9 mouse cellular contexts compared by ENCODE assay signal in genomic region chr2:37758343-37759015, GRCm38 (mm10). TPM values are rescaled to one million over a fixed set of nuclear protein-coding genes. Genes with fewer than 3 reads are reported as not detected.
DNase-seq lines count a peak whose midpoint lies in the region; ATAC-seq and TF ChIP-seq lines count a peak whose summit lies in the region.
"Had no signal": no experiment of that assay in that cellular context is flagged by ENCODE, and none has a peak within 500 bp of the region (broad histone marks: within the 10 kb centered on the region; RNA-seq: fewer than 3 reads in every experiment).

No protein-coding gene starts in this region.

- H3K27me3 ChIP-seq in liver, postnatal 0 days (ENCODE audit: insufficient read depth, low read length), result no peaks in the 10 kb centered on the region
- H3K27me3 ChIP-seq in forebrain, embryonic 16.5 days (replicated peaks; ENCODE audit: control insufficient read depth, insufficient read depth, low read length), result no peaks in the 10 kb centered on the region
- no peaks in the 10 kb centered on the region for H3K27me3 ChIP-seq in lung, postnatal 0 days (replicated peaks; ENCODE audit: insufficient read depth, low read length)
- peaks cover 16% of the 10 kb centered on the region for H3K27me3 ChIP-seq in stomach, embryonic 16.5 days (ENCODE audit: control insufficient read depth, insufficient read depth, low read length)

- no peak for TF ChIP-seq EP300 in liver, postnatal 0 days (IDR thresholded peaks at IDR 0.05; ENCODE audit: low read depth)
- TF ChIP-seq EP300 in lung, postnatal 0 days (IDR thresholded peaks at IDR 0.05), result no peak

- H3K9me3 ChIP-seq in liver, postnatal 0 days (ENCODE audit: low read length), result no peaks in the 10 kb centered on the region
- no peaks in the 10 kb centered on the region for H3K9me3 ChIP-seq in forebrain, embryonic 16.5 days (ENCODE audit: control insufficient read depth, low read length)
- H3K9me3 ChIP-seq in lung, postnatal 0 days (ENCODE audit: low read length), result no peaks in the 10 kb centered on the region
- H3K9me3 ChIP-seq in stomach, embryonic 16.5 days (replicated peaks; ENCODE audit: control insufficient read depth, low read length), result no peaks in the 10 kb centered on the region

- H3K4me2 ChIP-seq in liver, postnatal 0 days (ENCODE audit: low read depth, low read length), result peak overlapping the region; percentile 29; the same call in 1 of the 2 replicates
- 0 out of 2 replicates have a peak overlapping the region, but pooled peaks have one; percentile 9 for H3K4me2 ChIP-seq in forebrain, embryonic 16.5 days (ENCODE audit: low read length)
- H3K4me2 ChIP-seq in lung, postnatal 0 days (replicated peaks; ENCODE audit: low read depth, low read length), result peak overlapping the region; percentile 37
- peak overlapping the region; percentile 25 for H3K4me2 ChIP-seq in stomach, embryonic 16.5 days (ENCODE audit: low read depth, low read length)

- H3K27ac ChIP-seq in liver, postnatal 0 days (ENCODE audit: low read depth), result peak overlapping the region; percentile 34; the same call in 1 of the 2 replicates
- H3K27ac ChIP-seq in forebrain, embryonic 16.5 days (ENCODE audit: low read length), result no peak overlapping the region
- H3K27ac ChIP-seq in lung, postnatal 0 days (ENCODE audit: low read length), result no peak overlapping the region
- no peak overlapping the region for H3K27ac ChIP-seq in stomach, embryonic 16.5 days (ENCODE audit: low read length)

- no peak for DNase-seq in liver, postnatal 0 days
- DNase-seq in liver (no peak), adipocyte (ENCODE audit: low spot score) (no peak)
- DNase-seq in lung, postnatal 0 days (ENCODE audit: low spot score), result peak; percentile 60
- DNase-seq in gastrocnemius, postnatal 10 days, result no peak
- DNase-seq in testis, postnatal 10 days (ENCODE audit: low spot score), result no peak
- DNase-seq: kidney, adult 9 months had no signal

- TF ChIP-seq CTCF in liver, postnatal 0 days (IDR thresholded peaks at IDR 0.05; ENCODE audit: low read depth), result no peak
- no peak for TF ChIP-seq CTCF in lung, postnatal 0 days (IDR thresholded peaks at IDR 0.05)

- no peaks in the 10 kb centered on the region for H3K36me3 ChIP-seq in liver, postnatal 0 days (replicated peaks; ENCODE audit: insufficient read depth, low read length)
- no peaks in the 10 kb centered on the region for H3K36me3 ChIP-seq in forebrain, embryonic 16.5 days (ENCODE audit: control insufficient read depth, insufficient read depth)
- no peaks in the 10 kb centered on the region for H3K36me3 ChIP-seq in lung, postnatal 0 days (ENCODE audit: insufficient read depth, low read length)
- no peaks in the 10 kb centered on the region for H3K36me3 ChIP-seq in stomach, embryonic 16.5 days (ENCODE audit: control insufficient read depth, insufficient read depth, low read length)

- H3K4me1 ChIP-seq in liver, postnatal 0 days (ENCODE audit: insufficient read depth), result peaks cover 8% of the 10 kb centered on the region
- peaks cover 14% of the 10 kb centered on the region for H3K4me1 ChIP-seq in forebrain, embryonic 16.5 days (replicated peaks; ENCODE audit: control insufficient read depth, insufficient read depth, low read length)
- H3K4me1 ChIP-seq in lung, postnatal 0 days (ENCODE audit: insufficient read depth, low read depth, low read length), result 0 out of 2 replicates have a peak, but pooled peaks cover 3% of the 10 kb centered on the region
- 0 out of 2 replicates have a peak, but pooled peaks cover 7% of the 10 kb centered on the region for H3K4me1 ChIP-seq in stomach, embryonic 16.5 days (ENCODE audit: control insufficient read depth, insufficient read depth, low read length)

- no peak for ATAC-seq in liver, postnatal 0 days
- peak; percentile 63 for ATAC-seq in forebrain, embryonic 16.5 days
- peak; percentile 73 for ATAC-seq in lung, postnatal 0 days
- ATAC-seq in stomach, embryonic 16.5 days (ENCODE audit: insufficient read depth, low FRiP score), result no peak

- WGBS in liver, postnatal 0 days (ENCODE audit: insufficient replicate concordance), result 31% methylated on average over 21 of the region's 21 CpGs
- 10% methylated on average over 21 of the region's 21 CpGs for WGBS in forebrain, embryonic 16.5 days
- 21% methylated on average over 21 of the region's 21 CpGs for WGBS in lung, postnatal 0 days
- WGBS in stomach, embryonic 16.5 days, result 19% methylated on average over 21 of the region's 21 CpGs

- no peak overlapping the region for H3K4me3 ChIP-seq in liver, postnatal 0 days (ENCODE audit: low read depth, low read length)
- no peak overlapping the region for H3K4me3 ChIP-seq in forebrain, embryonic 16.5 days (replicated peaks; ENCODE audit: low read length)
- no peak overlapping the region for H3K4me3 ChIP-seq in lung, postnatal 0 days (ENCODE audit: low read depth, low read length)
- H3K4me3 ChIP-seq in stomach, embryonic 16.5 days (replicated peaks; ENCODE audit: low read length), result no peak overlapping the region

- H3K9ac ChIP-seq in liver, postnatal 0 days (replicated peaks), result no peak overlapping the region
- H3K9ac ChIP-seq in forebrain, embryonic 16.5 days (replicated peaks; ENCODE audit: low read depth, low read length), result peak overlapping the region; percentile 36; the same call in 1 of the 2 replicates
- no peak overlapping the region for H3K9ac ChIP-seq in lung, postnatal 0 days (replicated peaks; ENCODE audit: low read depth)
- peak overlapping the region; percentile 52; the same call in 1 of the 2 replicates for H3K9ac ChIP-seq in stomach, embryonic 16.5 days (ENCODE audit: low read length)

RNA-seq across cellular contexts. Expression of gene Crb2, which starts 17.6 kb away (rescaled TPM):
- polyA plus RNA-seq in liver, postnatal 0 days (2015; fragmentation: Nextera tagmentation; extraction: Ambion mirVana), result 0.16 and 0.19 TPM in 2 replicates
- 5.0 and 5.7 TPM in 2 replicates for polyA plus RNA-seq in forebrain, embryonic 16.5 days (2015; fragmentation: Nextera tagmentation; extraction: Ambion mirVana)
- polyA plus RNA-seq in lung, postnatal 0 days (2015; fragmentation: Nextera tagmentation; extraction: Ambion mirVana), result 0.39 and 0.40 TPM in 2 replicates
- polyA plus RNA-seq in stomach, embryonic 16.5 days (2015; fragmentation: Nextera tagmentation; extraction: Ambion mirVana), result 0.94 and 1.7 TPM in 2 replicates
- total RNA-seq in gastrocnemius, postnatal 10 days (2021), result under 1 TPM; 0.35 to 0.36 TPM

RNA-seq across cellular contexts. Expression of gene Strbp, which starts 54.8 kb away (rescaled TPM):
- polyA plus RNA-seq in liver, postnatal 0 days (2015; fragmentation: Nextera tagmentation; extraction: Ambion mirVana), result 14.6 and 15.7 TPM in 2 replicates
- polyA plus RNA-seq in forebrain, embryonic 16.5 days (2015; fragmentation: Nextera tagmentation; extraction: Ambion mirVana), result 111 and 113 TPM in 2 replicates
- polyA plus RNA-seq in lung, postnatal 0 days (2015; fragmentation: Nextera tagmentation; extraction: Ambion mirVana), result 16.8 and 19.6 TPM in 2 replicates
- 24.6 and 27.3 TPM in 2 replicates for polyA plus RNA-seq in stomach, embryonic 16.5 days (2015; fragmentation: Nextera tagmentation; extraction: Ambion mirVana)
- total RNA-seq in gastrocnemius, postnatal 10 days (2021), result 10 to 100 TPM; 28.3 to 29.7 TPM

Comparison
In these comparisons a context has a peak if more than half of its experiments do, and no peak if none do; other contexts are left out.
1. ATAC-seq: peak in forebrain, embryonic 16.5 days (single experiment) and lung, postnatal 0 days (single experiment); none in liver, postnatal 0 days (single experiment) and stomach, embryonic 16.5 days (single experiment).
2. H3K9ac ChIP-seq: peak in forebrain, embryonic 16.5 days (single experiment) and stomach, embryonic 16.5 days (single experiment); none in liver, postnatal 0 days (single experiment) and lung, postnatal 0 days (single experiment).
3. Peak in every context shown above with its lines, with median percentiles within 50 percentile points of each other: H3K4me2 ChIP-seq.